Mouse (Mus musculus): ENCODE results near the gene Fam114a1.

DNA sequence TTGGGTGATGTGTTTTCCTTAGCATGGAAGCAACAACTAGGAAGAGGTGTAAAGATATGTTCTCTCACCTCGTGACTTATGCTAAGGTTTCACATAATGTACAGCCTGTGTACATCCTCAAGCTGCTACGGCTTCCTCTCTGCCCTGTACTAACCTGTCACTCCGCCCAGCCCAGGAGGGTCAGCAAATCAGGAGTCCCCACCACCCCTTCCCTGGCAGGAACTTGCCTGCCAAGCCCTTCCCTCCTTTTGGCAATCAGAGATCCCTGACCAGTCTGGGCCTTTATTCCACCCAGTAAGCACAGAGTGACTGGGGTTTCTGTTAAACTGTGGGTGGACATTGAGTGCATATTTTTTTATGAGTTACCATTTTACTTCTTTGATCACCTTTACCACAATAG is 45.6 kb downstream of the Fam114a1 start:
- TF ChIP-seq POLR2A (IDR thresholded peaks at IDR 0.05; ENCODE audit: insufficient read length, low read depth) (no peak), MAX (IDR thresholded peaks at IDR 0.05; ENCODE audit: low read depth) (no peak), CEBPB (IDR thresholded peaks at IDR 0.05; ENCODE audit: insufficient read depth, poor library complexity, severe bottlenecking) (no peak), E2F4 (IDR thresholded peaks at IDR 0.05; ENCODE audit: insufficient read depth) (no peak), TCF3 (IDR thresholded peaks at IDR 0.05; ENCODE audit: insufficient read length, low read depth) (no peak)
